ENCODE assay signal across 17 mouse cellular contexts in genomic region chr1:170770691-170771090, GRCm38 (mm10).
DNase-seq lines count a peak whose midpoint lies in the region; ATAC-seq and TF ChIP-seq lines count a peak whose summit lies in the region.
"Had no signal": no experiment of that assay in that cellular context is flagged by ENCODE, and none has a peak within 500 bp of the region (broad histone marks: within the 10 kb centered on the region; RNA-seq: fewer than 3 reads in every experiment).

No protein-coding gene starts in this region.

- no peak overlapping the region for H3K27ac ChIP-seq in kidney, postnatal 0 days
- H3K27ac ChIP-seq in kidney, embryonic 15.5 days, result no peak overlapping the region
- H3K27ac ChIP-seq in lung, embryonic 15.5 days, result peak overlapping the region; percentile 72
- H3K27ac ChIP-seq in stomach, postnatal 0 days (replicated peaks), result peak overlapping the region; percentile 63; the same call in 1 of the 2 replicates
- H3K27ac ChIP-seq: hindbrain, embryonic 10.5 days; liver, embryonic 12.5 days had no signal

- 85% methylated on average over 14 of the region's 14 CpGs for WGBS in kidney, postnatal 0 days
- 85% methylated on average over 14 of the region's 14 CpGs for WGBS in kidney, embryonic 15.5 days
- 58% methylated on average over 14 of the region's 14 CpGs for WGBS in lung, embryonic 15.5 days
- whole genome bisulfite sequencing in stomach, postnatal 0 days, result 80% methylated on average over 14 of the region's 14 CpGs

- DNase-seq in frontal cortex, postnatal 36 days (ENCODE audit: low spot score in 2 of 2), result no peak
- no peak for DNase-seq in kidney, postnatal 0 days (ENCODE audit: low spot score)
- DNase-seq in stomach, postnatal 0 days (ENCODE audit: low spot score), result no peak
- no peak for DNase-seq in embryo, embryonic 9.5 days (ENCODE audit: extremely low spot score)
- DNase-seq: cerebellum, postnatal 10 days; embryo, embryonic 11 days; gastrocnemius, postnatal 14 days; right cerebral cortex, postnatal 14 days had no signal

- H3K4me2 ChIP-seq in kidney, postnatal 0 days (ENCODE audit: low read length), result no peak overlapping the region
- no peak overlapping the region for H3K4me2 ChIP-seq in kidney, embryonic 15.5 days
- H3K4me2 ChIP-seq in lung, embryonic 15.5 days, result 0 out of 2 replicates have a peak overlapping the region, but pooled peaks have one; percentile 24
- H3K4me2 ChIP-seq in stomach, postnatal 0 days (replicated peaks; ENCODE audit: low read depth), result no peak overlapping the region
- H3K4me2 ChIP-seq: liver, embryonic 12.5 days had no signal

- peak; percentile 64 for ATAC-seq in frontal cortex, adult (ENCODE audit: low TSS enrichment)
- ATAC-seq in kidney, postnatal 0 days (replicated peaks; ENCODE audit: low FRiP score, low read depth), result no peak
- ATAC-seq in kidney, embryonic 15.5 days (replicated peaks; ENCODE audit: low FRiP score), result no peak
- ATAC-seq in lung, embryonic 15.5 days (ENCODE audit: borderline replicate concordance, extremely low read depth, low FRiP score, low TSS enrichment), result peak; percentile 82
- ATAC-seq in stomach, postnatal 0 days (ENCODE audit: low FRiP score, low TSS enrichment), result no peak
- ATAC-seq in monocyte, adult 5-6 weeks (replicated peaks; ENCODE audit: insufficient number of reproducible peaks, low FRiP score, low TSS enrichment, poor library complexity, severe bottlenecking), result no peak
- ATAC-seq: forebrain, embryonic 16.5 days; liver, embryonic 12.5 days; midbrain, embryonic 16.5 days; Patski had no signal

- no peaks in the 10 kb centered on the region for H3K4me1 ChIP-seq in kidney, postnatal 0 days (replicated peaks; ENCODE audit: insufficient read depth, low read length)
- no peaks in the 10 kb centered on the region for H3K4me1 ChIP-seq in kidney, embryonic 15.5 days
- H3K4me1 ChIP-seq in lung, embryonic 15.5 days, result peaks cover 17% of the 10 kb centered on the region; the same call in 1 of the 2 replicates
- no peaks in the 10 kb centered on the region for H3K4me1 ChIP-seq in stomach, postnatal 0 days (replicated peaks; ENCODE audit: control insufficient read depth, insufficient read depth)
- H3K4me1 ChIP-seq: hindbrain, embryonic 10.5 days; liver, embryonic 12.5 days had no signal

- H3K9ac ChIP-seq in kidney, postnatal 0 days (ENCODE audit: low read depth, low read length), result no peak overlapping the region
- H3K9ac ChIP-seq in kidney, embryonic 15.5 days, result no peak overlapping the region
- no peak overlapping the region for H3K9ac ChIP-seq in lung, embryonic 15.5 days
- H3K9ac ChIP-seq in stomach, postnatal 0 days (ENCODE audit: low read length), result no peak overlapping the region
- H3K9ac ChIP-seq: liver, embryonic 12.5 days had no signal

- no peak for TF ChIP-seq EP300 in stomach, postnatal 0 days (optimal IDR thresholded peaks at IDR 0.05)

- H3K27me3 ChIP-seq in kidney, postnatal 0 days (ENCODE audit: insufficient read depth, low read length), result no peaks in the 10 kb centered on the region
- no peaks in the 10 kb centered on the region for H3K27me3 ChIP-seq in kidney, embryonic 15.5 days
- no peaks in the 10 kb centered on the region for H3K27me3 ChIP-seq in lung, embryonic 15.5 days
- H3K27me3 ChIP-seq in stomach, postnatal 0 days (ENCODE audit: control insufficient read depth, insufficient read depth, low read length), result no peaks in the 10 kb centered on the region
- H3K27me3 ChIP-seq: liver, embryonic 12.5 days; Patski had no signal

- no peak overlapping the region for H3K4me3 ChIP-seq in kidney, postnatal 0 days (replicated peaks; ENCODE audit: low read depth, low read length)
- no peak overlapping the region for H3K4me3 ChIP-seq in kidney, embryonic 15.5 days (replicated peaks)
- no peak overlapping the region for H3K4me3 ChIP-seq in lung, embryonic 15.5 days
- H3K4me3 ChIP-seq in stomach, postnatal 0 days (ENCODE audit: low read depth, low read length), result no peak overlapping the region
- H3K4me3 ChIP-seq: hindbrain, embryonic 10.5 days; liver, embryonic 12.5 days had no signal

- peak; percentile 6; the same call in 1 of the 2 replicates for TF ChIP-seq CTCF in kidney, postnatal 0 days (IDR thresholded peaks at IDR 0.05; ENCODE audit: low read depth)
- TF ChIP-seq CTCF in stomach, postnatal 0 days (IDR thresholded peaks at IDR 0.05; ENCODE audit: low read depth), result peak; percentile 44; the same call in 1 of the 2 replicates

- no peaks in the 10 kb centered on the region for H3K9me3 ChIP-seq in kidney, postnatal 0 days (replicated peaks; ENCODE audit: low read length)
- H3K9me3 ChIP-seq in kidney, embryonic 15.5 days (replicated peaks), result no peaks in the 10 kb centered on the region
- no peaks in the 10 kb centered on the region for H3K9me3 ChIP-seq in lung, embryonic 15.5 days
- H3K9me3 ChIP-seq in stomach, postnatal 0 days (ENCODE audit: control insufficient read depth, low read length), result no peaks in the 10 kb centered on the region
- H3K9me3 ChIP-seq: hindbrain, embryonic 10.5 days; liver, embryonic 12.5 days had no signal

- H3K36me3 ChIP-seq in kidney, postnatal 0 days (ENCODE audit: insufficient read depth, low read length), result no peaks in the 10 kb centered on the region; the same call in 1 of the 2 replicates
- H3K36me3 ChIP-seq in kidney, embryonic 15.5 days, result 0 out of 2 replicates have a peak, but pooled peaks cover under 1% of the 10 kb centered on the region
- H3K36me3 ChIP-seq in lung, embryonic 15.5 days, result 0 out of 2 replicates have a peak, but pooled peaks cover 2% of the 10 kb centered on the region
- no peaks in the 10 kb centered on the region for H3K36me3 ChIP-seq in stomach, postnatal 0 days (ENCODE audit: control insufficient read depth, insufficient read depth, low read length)
- H3K36me3 ChIP-seq: hindbrain, embryonic 10.5 days had no signal

Comparison
In these comparisons a context has a peak if more than half of its experiments do, and no peak if none do; other contexts are left out.
1. ATAC-seq: peak in frontal cortex, adult (single experiment) and lung, embryonic 15.5 days (single experiment); none in kidney, postnatal 0 days (single experiment), kidney, embryonic 15.5 days (single experiment), stomach, postnatal 0 days (single experiment) and monocyte, adult 5-6 weeks (single experiment).
2. H3K27ac ChIP-seq: peak in lung, embryonic 15.5 days (single experiment) and stomach, postnatal 0 days (single experiment); none in kidney, postnatal 0 days (single experiment) and kidney, embryonic 15.5 days (single experiment).